Mouse (Mus musculus) forebrain, postnatal 0 days (tissue): ENCODE measurements around the gene Rnf224. TPM values are rescaled to one million over a fixed set of nuclear protein-coding genes. Genes with fewer than 3 reads are reported as not detected.

Source experiments
- ATAC-seq: fragments of 200-750 bp; cut with Nextera tagmentation; 2 replicates; pipeline ENCODE4 v1.8.0; 2017; ENCODE audit warnings: mild to moderate bottlenecking, moderate library complexity
- DNase-seq: peaks from one replicate; pipeline ENCODE4 v3.0.0-alpha.2; 2015
- H3K27ac ChIP-seq: fragments of 300-500 bp; sonication (generic); 2 replicates; pipeline ENCODE4 v1.5.1; 2014; ENCODE audit warnings: low read depth, mild to moderate bottlenecking, antibody characterized with exemption, low read length, moderate library complexity, mixed read lengths
- H3K27me3 ChIP-seq: fragments of 300-500 bp; sonication (generic); 2 replicates; pipeline ENCODE4 v1.6.1; 2014; ENCODE audit warnings: mild to moderate bottlenecking, low read length, mixed read lengths; ENCODE audit not compliant: insufficient read depth
- H3K36me3 ChIP-seq: fragments of 300-500 bp; sonication (generic); 2 replicates; pipeline ENCODE4 v1.6.1; 2014; ENCODE audit warnings: mild to moderate bottlenecking, moderate library complexity; ENCODE audit not compliant: insufficient read depth
- H3K4me1 ChIP-seq: fragments of 300-500 bp; sonication (generic); 2 replicates; pipeline ENCODE4 v1.6.1; 2014; ENCODE audit warnings: antibody characterized with exemption; ENCODE audit not compliant: insufficient read depth
- H3K4me2 ChIP-seq: fragments of 300-500 bp; sonication (generic); 2 replicates; pipeline ENCODE4 v1.6.1; 2014; ENCODE audit warnings: low read depth, mild to moderate bottlenecking, moderate library complexity
- H3K4me3 ChIP-seq: fragments of 300-500 bp; sonication (generic); 2 replicates; pipeline ENCODE4 v1.5.1; 2014; ENCODE audit warnings: low read depth, low read length, mixed read lengths
- H3K9ac ChIP-seq: fragments of 300-500 bp; sonication (generic); 2 replicates; pipeline ENCODE4 v1.6.1; 2014; ENCODE audit warnings: mild to moderate bottlenecking
- H3K9me3 ChIP-seq: fragments of 300-500 bp; sonication (generic); 2 replicates; pipeline ENCODE4 v1.6.1; 2016; ENCODE audit warnings: low read length
- CTCF ChIP-seq: sonication (generic); IDR thresholded peaks from 2 replicates; pipeline ENCODE4 v1.5.1; 2016; ENCODE audit warnings: antibody characterized with exemption, control low read depth, low read depth
- WGBS: fragments of 180-500 bp; shearing (Covaris S2); extraction: QIAGEN DNeasy Blood & Tissue Kit; methylation state at CpG from one replicate; pipeline ENCODE4 v1.1.7; 2014; 5-methylcytosine and 5-hydroxymethylcytosine counted together
- polyA plus RNA-seq: library from polyadenylated mRNA; unstranded; fragments of >200 nt; fragmentation: Nextera tagmentation; extraction: Ambion mirVana; gene quantifications from 2 replicates; pipeline ENCODE4 v1.2.1, GENCODE M21; 2015
- total RNA-seq: library from RNA; depleted of rRNA; stranded (reverse); fragments of >200 nt; gene quantifications from 2 replicates; pipeline ENCODE4 v1.2.3, GENCODE M21; 2014

The Rnf224 gene
- total and polyA plus RNA-seq, 2 experiments from 2014 or later: not detected

DNA sequence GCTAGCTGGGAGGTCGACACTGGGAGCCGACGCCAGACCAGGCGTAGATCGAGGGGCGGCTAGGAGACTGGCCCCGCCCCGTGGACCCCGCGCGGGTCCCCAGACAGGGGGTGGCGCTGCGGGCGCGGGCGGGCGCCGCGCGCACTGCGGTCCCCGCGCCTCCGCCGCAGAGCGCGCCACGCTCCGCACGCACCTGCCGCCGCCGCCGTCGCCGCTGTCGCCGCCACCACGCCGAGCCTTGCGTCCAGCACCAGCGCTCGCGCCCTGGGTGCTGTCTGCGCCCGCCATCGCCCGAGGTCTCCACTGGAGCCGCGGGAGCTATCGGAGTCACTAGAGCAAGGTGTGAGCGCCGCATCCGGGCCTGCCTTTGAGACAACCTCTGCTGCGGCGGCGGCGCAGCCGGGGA lies 5.5 kb upstream of the Rnf224 start, which contains the start of the genes Rnf208 and Cysrt1:
TSS of gene Rnf208 (plus strand) at position 155 of the 406 bp plus-strand sequence.
TSS of gene Cysrt1 (minus strand) at position 352 of the 406 bp plus-strand sequence.
- Histone ChIP-seq H3K4me2 (peak within 1 kb of the TSS; percentile 89), H3K27me3 (no peaks in the 10 kb centered on the region), H3K27ac (peak within 1 kb of the TSS; percentile 82), H3K36me3 (peaks cover 26% of the 10 kb centered on the region), H3K4me3 (peak within 1 kb of the TSS; percentile 70), H3K9ac (peak within 1 kb of the TSS; percentile 79), H3K4me1 (peaks cover 6% of the 10 kb centered on the region), H3K9me3 (no peaks in the 10 kb centered on the region)
- peak; percentile 75 for DNase-seq
- WGBS: under 1% methylated on average over 59 of the region's 59 CpGs
- peak; percentile 74 for ATAC-seq
- no peak; the same call in 1 of the 2 replicates for TF ChIP-seq CTCF

DNA sequence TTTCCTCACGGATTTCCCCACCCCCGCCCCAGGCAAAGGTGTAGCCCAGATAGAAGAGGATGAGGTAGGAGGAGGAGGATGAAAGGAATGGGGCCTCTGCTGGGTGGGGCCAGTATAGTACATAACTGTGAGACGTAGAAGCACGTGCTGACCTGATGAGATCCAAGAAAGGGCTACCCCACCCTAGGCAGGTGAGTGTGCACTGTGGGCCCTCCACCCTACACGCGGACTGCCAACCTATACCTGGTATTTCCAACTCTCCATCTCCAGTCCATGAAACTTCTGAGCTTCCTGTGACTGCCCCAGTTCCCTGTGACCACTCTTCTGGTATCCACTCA lies 4.8 kb upstream of the Rnf224 start:
- H3K27me3 ChIP-seq: no peaks in the 10 kb centered on the region
- H3K4me2 ChIP-seq: peak overlapping the region; percentile 89
- peak overlapping the region; percentile 82; the same call in 1 of the 2 replicates for H3K27ac ChIP-seq
- peak overlapping the region; percentile 70 for H3K4me3 ChIP-seq
- peak; percentile 0; the same call in 1 of the 2 replicates for ATAC-seq
- H3K4me1 ChIP-seq: peaks cover 6% of the 10 kb centered on the region
- peaks cover 24% of the 10 kb centered on the region for H3K36me3 ChIP-seq
- no peak for TF ChIP-seq CTCF
- H3K9ac ChIP-seq: peak overlapping the region; percentile 79
- H3K9me3 ChIP-seq: no peaks in the 10 kb centered on the region
- no peak for DNase-seq
- 16% methylated on average over 6 of the region's 6 CpGs for WGBS

GRCm38 (mm10) chr2:25240723-25241437 lies 4.3 kb upstream of the Rnf224 start:
- ATAC-seq (peak; percentile 91), DNase-seq (peak; percentile 90)
- no peaks in the 10 kb centered on the region for H3K27me3 ChIP-seq
- H3K27ac ChIP-seq: peak overlapping the region; percentile 82
- peak overlapping the region; percentile 89 for H3K4me2 ChIP-seq
- under 1% methylated on average over 29 of the region's 29 CpGs for WGBS
- H3K9ac ChIP-seq: peak overlapping the region; percentile 79; the same call in 1 of the 2 replicates
- H3K4me3 ChIP-seq: peak overlapping the region; percentile 70
- peaks cover 23% of the 10 kb centered on the region for H3K36me3 ChIP-seq
- H3K4me1 ChIP-seq: peaks cover 6% of the 10 kb centered on the region
- no peak for TF ChIP-seq CTCF
- H3K9me3 ChIP-seq: no peaks in the 10 kb centered on the region

DNA sequence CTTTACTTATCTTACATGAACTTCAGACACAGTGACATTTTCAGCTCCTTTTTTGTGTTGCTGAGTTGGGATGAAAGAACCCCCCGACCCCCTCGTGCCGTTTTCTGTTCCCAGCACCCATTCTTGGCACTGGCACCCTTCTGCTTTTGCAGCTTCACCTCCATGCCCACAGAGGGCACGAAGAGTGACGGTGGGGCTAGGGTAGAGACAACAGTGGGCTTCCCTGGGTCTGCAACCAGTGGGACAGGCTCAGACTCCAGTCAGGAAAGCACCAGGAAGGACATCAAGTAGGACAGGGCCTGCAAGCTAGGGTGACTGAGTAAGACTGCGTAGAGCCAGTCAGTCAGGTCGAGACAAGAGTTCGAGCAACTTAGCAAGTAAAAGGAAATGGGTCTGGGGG lies 3.7 kb upstream of the Rnf224 start:
- 46% methylated on average over 8 of the region's 8 CpGs for WGBS
- Histone ChIP-seq H3K9me3 (no peaks in the 10 kb centered on the region), H3K36me3 (peaks cover 17% of the 10 kb centered on the region), H3K27me3 (no peaks in the 10 kb centered on the region), H3K9ac (no peak overlapping the region), H3K4me2 (peak overlapping the region; percentile 89), H3K4me1 (peaks cover 6% of the 10 kb centered on the region), H3K4me3 (peak overlapping the region; percentile 70), H3K27ac (peak overlapping the region; percentile 82; the same call in 1 of the 2 replicates)
- TF ChIP-seq CTCF: no peak
- DNase-seq: no peak
- ATAC-seq: no peak; the same call in 1 of the 2 replicates

- TF ChIP-seq CTCF: no peak
- no peak overlapping the region for H3K9ac ChIP-seq
- no peaks in the 10 kb centered on the region for H3K27me3 ChIP-seq
- H3K27ac ChIP-seq: no peak overlapping the region
- 87% methylated on average over 3 of the region's 3 CpGs for WGBS
- ATAC-seq: no peak
- DNase-seq: no peak
- H3K9me3 ChIP-seq: no peaks in the 10 kb centered on the region
- H3K36me3 ChIP-seq: peaks cover 12% of the 10 kb centered on the region
- H3K4me3 ChIP-seq: no peak overlapping the region
- peaks cover 6% of the 10 kb centered on the region for H3K4me1 ChIP-seq
- no peak overlapping the region for H3K4me2 ChIP-seq
These were observed 3.2 kb upstream of the Rnf224 start for GRCm38 (mm10) chr2:25239766-25240165.

DNA sequence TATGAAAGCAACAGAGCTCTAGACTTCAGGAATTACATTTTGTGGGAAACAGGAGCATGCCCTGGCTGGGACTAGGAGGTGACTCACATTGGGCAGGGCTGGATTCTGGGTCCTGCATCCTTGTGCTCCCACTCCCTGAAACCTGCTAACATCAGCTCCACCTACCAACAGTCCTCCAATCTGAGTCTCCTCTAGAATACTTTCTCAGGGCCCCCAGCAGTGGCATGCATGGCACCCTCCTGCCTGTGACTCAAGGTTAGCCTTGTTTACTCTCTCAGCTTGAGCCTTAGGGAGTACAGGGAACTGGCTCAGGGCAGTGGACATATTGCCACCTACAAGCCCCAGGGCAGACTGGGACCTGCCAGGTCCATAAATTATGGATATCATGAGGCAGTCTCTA lies 1.5 kb upstream of the Rnf224 start:
- Histone ChIP-seq H3K4me2 (no peak overlapping the region), H3K27me3 (no peaks in the 10 kb centered on the region; the same call in 1 of the 2 replicates), H3K4me3 (no peak overlapping the region), H3K9me3 (no peaks in the 10 kb centered on the region), H3K36me3 (no peaks in the 10 kb centered on the region), H3K27ac (no peak overlapping the region), H3K9ac (no peak overlapping the region), H3K4me1 (peaks cover 6% of the 10 kb centered on the region)
- DNase-seq: no peak
- TF ChIP-seq CTCF: no peak
- no peak for ATAC-seq

- no peak overlapping the region for H3K9ac ChIP-seq
- H3K27me3 ChIP-seq: no peaks in the 10 kb centered on the region; the same call in 1 of the 2 replicates
- no peak for DNase-seq
- no peak overlapping the region for H3K4me2 ChIP-seq
- WGBS: 66% methylated on average over 4 of the region's 4 CpGs
- no peak for TF ChIP-seq CTCF
- no peaks in the 10 kb centered on the region for H3K9me3 ChIP-seq
- ATAC-seq: no peak
- no peaks in the 10 kb centered on the region for H3K36me3 ChIP-seq
- H3K27ac ChIP-seq: no peak overlapping the region
- H3K4me1 ChIP-seq: peaks cover 6% of the 10 kb centered on the region
- no peak overlapping the region for H3K4me3 ChIP-seq
These were observed 935 bp upstream of the Rnf224 start for GRCm38 (mm10) chr2:25237522-25237921.
